Mouse (Mus musculus): ENCODE measurements around the gene Qser1.

Qser1 gene

GRCm38 (mm10) chr2:104739691-104740090, 76.9 kb downstream of the Qser1 start:
- in situ Hi-C loops (cut with MboI, MseI), result no loop called here

GRCm38 (mm10) chr2:104736241-104736640, 80.3 kb downstream of the Qser1 start:
- in situ Hi-C loops (cut with MboI, MseI), result no loop called here

GRCm38 (mm10) chr2:104732562-104733256, 83.9 kb downstream of the Qser1 start:
- in situ Hi-C loops (cut with MboI, MseI), result no loop called here

- in situ Hi-C loops (cut with MboI, MseI), result no loop called here
Measured at GRCm38 (mm10) chr2:104732033-104732444, 84.5 kb downstream of the Qser1 start.

GRCm38 (mm10) chr2:104727369-104727768, 89.2 kb downstream of the Qser1 start:
- in situ Hi-C loops (cut with MboI, MseI), result no loop called here

GRCm38 (mm10) chr2:104722021-104722420, 94.5 kb downstream of the Qser1 start:
- in situ Hi-C loops (cut with MboI, MseI), result no loop called here

- in situ Hi-C loops (cut with MboI, MseI), result no loop called here
Measured at GRCm38 (mm10) chr2:104717827-104718226, 98.7 kb downstream of the Qser1 start.

GRCm38 (mm10) chr2:104717231-104717735, 99.3 kb downstream of the Qser1 start:
- in situ Hi-C loops (cut with MboI, MseI), result no loop called here

GRCm38 (mm10) chr2:104716279-104716678, 100.3 kb downstream of the Qser1 start, which contains the start of gene Pin1rt1:
Gene Pin1rt1 (minus strand): TSS chr2:104716379.
- in situ Hi-C loops (cut with MboI, MseI), result no loop called here

- in situ Hi-C loops (cut with MboI, MseI), result no loop called here
Measured at GRCm38 (mm10) chr2:104714254-104714691, 102.3 kb downstream of the Qser1 start.

GRCm38 (mm10) chr2:104712486-104712809, 104.1 kb downstream of the Qser1 start:
- in situ Hi-C loops (cut with MboI, MseI), result no loop called here

- in situ Hi-C loops (cut with MboI, MseI), result no loop called here
Measured at GRCm38 (mm10) chr2:104711585-104712485, 104.7 kb downstream of the Qser1 start, which contains the start of gene Tcp11l1. Gene Tcp11l1 (minus strand): TSS chr2:104712169.

- in situ Hi-C loops (cut with MboI, MseI), result no loop called here
Measured at GRCm38 (mm10) chr2:104710670-104711370, 105.7 kb downstream of the Qser1 start.

GRCm38 (mm10) chr2:104709786-104710337, 106.7 kb downstream of the Qser1 start:
- in situ Hi-C loops (cut with MboI, MseI), result no loop called here

All from T-helper 1 cell (primary cell).